Mouse (Mus musculus) megakaryocyte, adult 5-6 weeks (primary cell): ENCODE data around the gene Olfr638. TPM values are rescaled to one million over a fixed set of nuclear protein-coding genes. Genes with fewer than 3 reads are reported as not detected.
A peak's percentile ranks its signal among the peaks of the same experiment; 100 is the strongest.
"Not testable (repeated sequence)": the region's sequence is repeated elsewhere in the genome, so short reads cannot be mapped to it uniquely, and the experiment has no call there.

Experiments
- ATAC-seq: 2 replicates; pipeline ENCODE4 v1.8.0; 2016; ENCODE audit warnings: mild to moderate bottlenecking, inconsistent platforms; ENCODE audit not compliant: poor library complexity, severe bottlenecking
- total RNA-seq, 2 experiments: library from RNA; stranded (forward) in 1 of 2; stranded (reverse) in 1 of 2; fragments of 153-499, 151-499 nt in 1 of 2; fragments of 221-1000, 200-1000 nt in 1 of 2; gene quantifications; 2 replicates each; pipeline versions ENCODE4 v1.2.3 to v1.2.4; 2015 to 2017

Gene Olfr638
- not detected in 2 replicates for total RNA-seq (2015)
- total RNA-seq (2017), result not detected in 2 replicates

- ATAC-seq, result no peak
Measured at GRCm38 (mm10) chr7:103998446-103998845, at the start of gene Olfr638. Gene Olfr638, plus strand, starts transcription at chr7:103998746.

GRCm38 (mm10) chr7:103966873-103967272 is 31.7 kb upstream of the Olfr638 start:
- ATAC-seq, result not testable (repeated sequence)

GRCm38 (mm10) chr7:103970852-103971251 is 27.7 kb upstream of the Olfr638 start, which contains the start of gene Olfr635:
Gene Olfr635, plus strand, starts transcription at chr7:103971152.
- ATAC-seq, result no peak

GRCm38 (mm10) chr7:103971782-103972181 is 26.8 kb upstream of the Olfr638 start:
- ATAC-seq, result 0 out of 2 replicates have a peak, but pooled peaks have one; percentile 15

- ATAC-seq, result no peak
Measured at GRCm38 (mm10) chr7:103999124-103999523, 578 bp downstream of the Olfr638 start.

- no peak for ATAC-seq
Measured at GRCm38 (mm10) chr7:104017203-104017602, 18.7 kb downstream of the Olfr638 start, which contains the start of gene Olfr639. Gene Olfr639, minus strand, starts transcription at chr7:104017303.

- ATAC-seq, result peak; percentile 44
Measured at GRCm38 (mm10) chr7:104018953-104019352, 20.4 kb downstream of the Olfr638 start.

GRCm38 (mm10) chr7:104021651-104022050 is 23.1 kb downstream of the Olfr638 start:
- ATAC-seq, result peak; percentile 82

GRCm38 (mm10) chr7:104025473-104025872 is 26.9 kb downstream of the Olfr638 start, which contains the start of gene Olfr640:
Gene Olfr640, minus strand, starts transcription at chr7:104025573.
- no peak for ATAC-seq

GRCm38 (mm10) chr7:104026978-104027377 is 28.4 kb downstream of the Olfr638 start:
- ATAC-seq, result peak; percentile 91

- ATAC-seq, result no peak
Measured at GRCm38 (mm10) chr7:104035145-104035544, 36.6 kb downstream of the Olfr638 start, which contains the start of gene Olfr641. Gene Olfr641, plus strand, starts transcription at chr7:104035445.

- peak; percentile 82 for ATAC-seq
Measured at GRCm38 (mm10) chr7:104050745-104051144, 52.2 kb downstream of the Olfr638 start.

GRCm38 (mm10) chr7:104052566-104052965 is 54.0 kb downstream of the Olfr638 start, which contains the start of gene Olfr642:
Gene Olfr642, minus strand, starts transcription at chr7:104052666.
- ATAC-seq, result no peak

Other genes starting within 250 kb of the Olfr638 start
Only the 30 nearest of the 33 such genes appear.
- not detected in 2 replicates for gene Olfr68, start 219.0 kb upstream of the Olfr638 start, total RNA-seq (2015)
- not detected in 2 replicates for gene Olfr68, start 219.0 kb upstream of the Olfr638 start, total RNA-seq (2017)
- gene Olfr67, start 206.9 kb upstream of the Olfr638 start, total RNA-seq (2015), result not detected in 2 replicates
- not detected in 2 replicates for gene Olfr67, start 206.9 kb upstream of the Olfr638 start, total RNA-seq (2017)
- 43.0 and 130 TPM in 2 replicates for gene Hbb-bt, start 184.8 kb upstream of the Olfr638 start, total RNA-seq (2015)
- gene Hbb-bt, start 184.8 kb upstream of the Olfr638 start, total RNA-seq (2017), result 14.3 and 23.0 TPM in 2 replicates
- 106 and 274 TPM in 2 replicates for gene Hbb-bs, start 170.7 kb upstream of the Olfr638 start, total RNA-seq (2015)
- gene Hbb-bs, start 170.7 kb upstream of the Olfr638 start, total RNA-seq (2017), result 71.1 and 121 TPM in 2 replicates
- gene Hbb-bh2, start 158.2 kb upstream of the Olfr638 start, total RNA-seq (2015), result not detected in 2 replicates
- gene Hbb-bh2, start 158.2 kb upstream of the Olfr638 start, total RNA-seq (2017), result not detected in 2 replicates
- gene Hbb-bh1, start 155.6 kb upstream of the Olfr638 start, total RNA-seq (2015), result not detected in 2 replicates
- gene Hbb-bh1, start 155.6 kb upstream of the Olfr638 start, total RNA-seq (2017), result not detected in 2 replicates
- gene Hbb-y, start 145.5 kb upstream of the Olfr638 start, total RNA-seq (2015), result not detected in 2 replicates
- not detected in 2 replicates for gene Hbb-y, start 145.5 kb upstream of the Olfr638 start, total RNA-seq (2017)
- gene Olfr66, start 112.5 kb upstream of the Olfr638 start, total RNA-seq (2015), result not detected in 2 replicates
- not detected in 2 replicates for gene Olfr66, start 112.5 kb upstream of the Olfr638 start, total RNA-seq (2017)
- gene Olfr64, start 104.3 kb upstream of the Olfr638 start, total RNA-seq (2015), result not detected in 2 replicates
- not detected in 2 replicates for gene Olfr64, start 104.3 kb upstream of the Olfr638 start, total RNA-seq (2017)
- not detected in 2 replicates for gene Olfr65, start 95.3 kb upstream of the Olfr638 start, total RNA-seq (2015)
- gene Olfr65, start 95.3 kb upstream of the Olfr638 start, total RNA-seq (2017), result not detected in 2 replicates
- not detected in 2 replicates for gene Olfr631, start 69.9 kb upstream of the Olfr638 start, total RNA-seq (2015)
- gene Olfr631, start 69.9 kb upstream of the Olfr638 start, total RNA-seq (2017), result not detected in 2 replicates
- gene Olfr632, start 64.4 kb upstream of the Olfr638 start, total RNA-seq (2015), result not detected in 2 replicates
- not detected in 2 replicates for gene Olfr632, start 64.4 kb upstream of the Olfr638 start, total RNA-seq (2017)
- gene Olfr633, start 54.3 kb upstream of the Olfr638 start, total RNA-seq (2015), result not detected in 2 replicates
- not detected in 2 replicates for gene Olfr633, start 54.3 kb upstream of the Olfr638 start, total RNA-seq (2017)
- not detected in 2 replicates for gene Olfr635, start 27.6 kb upstream of the Olfr638 start, total RNA-seq (2015)
- not detected in 2 replicates for gene Olfr635, start 27.6 kb upstream of the Olfr638 start, total RNA-seq (2017)
- not detected in 2 replicates for gene Olfr639, start 18.6 kb downstream of the Olfr638 start, total RNA-seq (2015)
- gene Olfr639, start 18.6 kb downstream of the Olfr638 start, total RNA-seq (2017), result not detected in 2 replicates
- gene Olfr640, start 26.8 kb downstream of the Olfr638 start, total RNA-seq (2015), result not detected in 2 replicates
- gene Olfr640, start 26.8 kb downstream of the Olfr638 start, total RNA-seq (2017), result not detected in 2 replicates
- gene Olfr641, start 36.7 kb downstream of the Olfr638 start, total RNA-seq (2015), result not detected in 2 replicates
- gene Olfr641, start 36.7 kb downstream of the Olfr638 start, total RNA-seq (2017), result not detected in 2 replicates
- not detected in 2 replicates for gene Olfr642, start 53.9 kb downstream of the Olfr638 start, total RNA-seq (2015)
- not detected in 2 replicates for gene Olfr642, start 53.9 kb downstream of the Olfr638 start, total RNA-seq (2017)
- gene 4930516K23Rik, start 62.7 kb downstream of the Olfr638 start, total RNA-seq (2015), result not detected in 2 replicates
- gene 4930516K23Rik, start 62.7 kb downstream of the Olfr638 start, total RNA-seq (2017), result 0.55 TPM in 1 of 2 replicates, not detected in the other
- gene Olfr644, start 73.1 kb downstream of the Olfr638 start, total RNA-seq (2015), result not detected in 2 replicates
- not detected in 2 replicates for gene Olfr644, start 73.1 kb downstream of the Olfr638 start, total RNA-seq (2017)
- not detected in 2 replicates for gene Olfr645, start 86.7 kb downstream of the Olfr638 start, total RNA-seq (2015)
- gene Olfr645, start 86.7 kb downstream of the Olfr638 start, total RNA-seq (2017), result not detected in 2 replicates
- not detected in 2 replicates for gene Olfr646, start 106.1 kb downstream of the Olfr638 start, total RNA-seq (2015)
- not detected in 2 replicates for gene Olfr646, start 106.1 kb downstream of the Olfr638 start, total RNA-seq (2017)
- gene Ubqln5, start 131.1 kb downstream of the Olfr638 start, total RNA-seq (2015), result not detected in 2 replicates
- not detected in 2 replicates for gene Ubqln5, start 131.1 kb downstream of the Olfr638 start, total RNA-seq (2017)
- gene Olfr643, start 138.7 kb downstream of the Olfr638 start, total RNA-seq (2015), result not detected in 2 replicates
- not detected in 2 replicates for gene Olfr643, start 138.7 kb downstream of the Olfr638 start, total RNA-seq (2017)
- gene Ubqln3, start 144.5 kb downstream of the Olfr638 start, total RNA-seq (2015), result not detected in 2 replicates
- not detected in 2 replicates for gene Ubqln3, start 144.5 kb downstream of the Olfr638 start, total RNA-seq (2017)
- gene Ubqlnl, start 151.8 kb downstream of the Olfr638 start, total RNA-seq (2015), result not detected in 2 replicates
- not detected in 2 replicates for gene Ubqlnl, start 151.8 kb downstream of the Olfr638 start, total RNA-seq (2017)
- not detected in 2 replicates for gene Olfm5, start 166.1 kb downstream of the Olfr638 start, total RNA-seq (2015)
- not detected in 2 replicates for gene Olfm5, start 166.1 kb downstream of the Olfr638 start, total RNA-seq (2017)
- gene Olfr648, start 184.6 kb downstream of the Olfr638 start, total RNA-seq (2015), result 0.16 and 0.38 TPM in 2 replicates
- 0.04 TPM in 1 of 2 replicates, not detected in the other for gene Olfr648, start 184.6 kb downstream of the Olfr638 start, total RNA-seq (2017)
- gene Olfr649, start 197.2 kb downstream of the Olfr638 start, total RNA-seq (2015), result not detected in 2 replicates
- gene Olfr649, start 197.2 kb downstream of the Olfr638 start, total RNA-seq (2017), result not detected in 2 replicates
- gene Trim6, start 220.0 kb downstream of the Olfr638 start, total RNA-seq (2015), result 0.31 and 0.50 TPM in 2 replicates
- 0.70 and 1.9 TPM in 2 replicates for gene Trim6, start 220.0 kb downstream of the Olfr638 start, total RNA-seq (2017)